20 mouse cellular contexts compared by ENCODE assay signal in genomic region chr11:57127066-57127465, GRCm38 (mm10).
DNase-seq lines count a peak whose midpoint lies in the region; ATAC-seq and TF ChIP-seq lines count a peak whose summit lies in the region.
"Had no signal": no experiment of that assay in that cellular context is flagged by ENCODE, and none has a peak within 500 bp of the region (broad histone marks: within the 10 kb centered on the region; RNA-seq: fewer than 3 reads in every experiment).

No protein-coding gene starts in this region.

- H3K4me1 ChIP-seq in kidney, adult 2 months (ENCODE audit: control insufficient read depth, insufficient read depth, low read length): peaks cover 8% of the 10 kb centered on the region; the same call in 1 of the 2 replicates
- no peaks in the 10 kb centered on the region for H3K4me1 ChIP-seq in liver, adult 2 months (ENCODE audit: control insufficient read depth, insufficient read depth, low read length)
- no peaks in the 10 kb centered on the region for H3K4me1 ChIP-seq in liver, embryonic 12.5 days
- H3K4me1 ChIP-seq in forebrain, embryonic 14.5 days (ENCODE audit: control insufficient read depth, insufficient read depth, low read length): no peaks in the 10 kb centered on the region
- H3K4me1 ChIP-seq: embryonic facial prominence, embryonic 13.5 days; forebrain, embryonic 12.5 days had no signal

- no peak for TF ChIP-seq CTCF in kidney, adult 2 months (conservative IDR thresholded peaks at IDR 0.05; ENCODE audit: insufficient read depth, insufficient read length, low read depth, low read length)
- no peak for TF ChIP-seq CTCF in liver, adult 2 months (IDR thresholded peaks at IDR 0.05; ENCODE audit: low read depth, low read length)

- no peak overlapping the region for H3K4me3 ChIP-seq in kidney, adult 2 months (ENCODE audit: insufficient read depth, low read depth, low read length)
- no peak overlapping the region for H3K4me3 ChIP-seq in liver, adult 2 months (ENCODE audit: insufficient read depth, low read depth, low read length)
- no peak overlapping the region for H3K4me3 ChIP-seq in liver, embryonic 12.5 days
- no peak overlapping the region for H3K4me3 ChIP-seq in forebrain, embryonic 14.5 days (ENCODE audit: low read depth, low read length)
- H3K4me3 ChIP-seq: embryonic facial prominence, embryonic 13.5 days; forebrain, embryonic 12.5 days; heart, embryonic 12.5 days had no signal

- ATAC-seq in liver, embryonic 12.5 days: no peak
- ATAC-seq in forebrain, embryonic 14.5 days: no peak
- ATAC-seq: CD4-positive, CD25-positive, alpha-beta regulatory T cell, adult 4 months; forebrain, postnatal 0 days had no signal

- H3K79me2 ChIP-seq in liver, adult 2 months (ENCODE audit: control insufficient read depth, insufficient read depth, low read length): no peaks in the 10 kb centered on the region

- no peak overlapping the region for H3K9ac ChIP-seq in liver, adult 2 months (ENCODE audit: low read depth, low read length)
- no peak overlapping the region for H3K9ac ChIP-seq in liver, embryonic 12.5 days
- H3K9ac ChIP-seq in forebrain, embryonic 14.5 days (ENCODE audit: low read length): no peak overlapping the region
- H3K9ac ChIP-seq: embryonic facial prominence, embryonic 13.5 days; forebrain, embryonic 12.5 days; forebrain, postnatal 0 days; heart, embryonic 12.5 days had no signal

- H3K4me2 ChIP-seq in liver, embryonic 12.5 days: no peak overlapping the region
- no peak overlapping the region for H3K4me2 ChIP-seq in forebrain, embryonic 14.5 days (ENCODE audit: low read length)
- H3K4me2 ChIP-seq: embryonic facial prominence, embryonic 13.5 days; forebrain, embryonic 12.5 days; heart, embryonic 12.5 days had no signal

- H3K27ac ChIP-seq in kidney, adult 2 months (ENCODE audit: insufficient read depth, low read depth, low read length): no peak overlapping the region
- no peak overlapping the region for H3K27ac ChIP-seq in liver, adult 2 months (replicated peaks; ENCODE audit: insufficient read depth, low read depth, low read length)
- no peak overlapping the region for H3K27ac ChIP-seq in liver, embryonic 12.5 days
- H3K27ac ChIP-seq in forebrain, embryonic 14.5 days (ENCODE audit: low read depth, low read length): no peak overlapping the region
- H3K27ac ChIP-seq: embryonic facial prominence, embryonic 13.5 days; forebrain, embryonic 12.5 days had no signal

- no peaks in the 10 kb centered on the region for H3K27me3 ChIP-seq in kidney, adult 2 months (replicated peaks; ENCODE audit: control insufficient read depth, insufficient read depth, low read length)
- no peaks in the 10 kb centered on the region for H3K27me3 ChIP-seq in liver, adult 2 months (ENCODE audit: control insufficient read depth, insufficient read depth, low read length)
- no peaks in the 10 kb centered on the region for H3K27me3 ChIP-seq in liver, embryonic 12.5 days (replicated peaks)
- H3K27me3 ChIP-seq in forebrain, embryonic 14.5 days (replicated peaks; ENCODE audit: control insufficient read depth, insufficient read depth, low read length): no peaks in the 10 kb centered on the region
- H3K27me3 ChIP-seq: embryonic facial prominence, embryonic 13.5 days; forebrain, embryonic 12.5 days; heart, embryonic 12.5 days had no signal

- H3K9me3 ChIP-seq in liver, embryonic 12.5 days (replicated peaks): no peaks in the 10 kb centered on the region
- no peaks in the 10 kb centered on the region for H3K9me3 ChIP-seq in forebrain, embryonic 14.5 days (replicated peaks; ENCODE audit: control insufficient read depth, low read length)
- H3K9me3 ChIP-seq: embryonic facial prominence, embryonic 13.5 days; forebrain, embryonic 12.5 days; heart, embryonic 12.5 days had no signal

- DNase-seq in adrenal gland, postnatal 10 days: peak; percentile 6
- DNase-seq in adrenal gland, postnatal 4 days (ENCODE audit: low spot score in 2 of 2): no peak
- peak; percentile 88 for DNase-seq in kidney, adult 2 months
- DNase-seq in kidney, postnatal 4 days: no peak
- peak; percentile 65 for DNase-seq in liver, adult 2 months (ENCODE audit: extremely low read depth, low read depth, low spot score)
- DNase-seq in forebrain, embryonic 14.5 days (ENCODE audit: low spot score): no peak
- no peak for DNase-seq in urinary bladder, postnatal 4 days (ENCODE audit: low spot score in 2 of 2)
- DNase-seq: adrenal gland, postnatal 14 days; B cell, adult 2 months; cerebellum, adult 18-20 months; cerebellum, adult 9-11 months; cerebellum, postnatal 36 days; forebrain, postnatal 0 days; gastrocnemius, postnatal 14 days had no signal

- no peaks in the 10 kb centered on the region for H3K36me3 ChIP-seq in kidney, adult 2 months (ENCODE audit: control insufficient read depth, insufficient read depth, low read length)
- no peaks in the 10 kb centered on the region for H3K36me3 ChIP-seq in liver, adult 2 months (ENCODE audit: control insufficient read depth, insufficient read depth, low read length)
- H3K36me3 ChIP-seq in liver, embryonic 12.5 days: no peaks in the 10 kb centered on the region
- H3K36me3 ChIP-seq in forebrain, embryonic 14.5 days (ENCODE audit: control insufficient read depth, insufficient read depth, low read length): no peaks in the 10 kb centered on the region
- H3K36me3 ChIP-seq: embryonic facial prominence, embryonic 13.5 days; forebrain, embryonic 12.5 days; G1E; heart, embryonic 12.5 days had no signal

- 42% methylated on average over 8 of the region's 8 CpGs for WGBS in kidney, adult 2 months
- WGBS in liver, adult 2 months: 34% methylated on average over 8 of the region's 8 CpGs
- WGBS in liver, embryonic 12.5 days (ENCODE audit: insufficient replicate concordance): 72% methylated on average over 8 of the region's 8 CpGs
- WGBS in forebrain, embryonic 14.5 days: 87% methylated on average over 8 of the region's 8 CpGs

- TF ChIP-seq POLR2A in kidney, adult 2 months (IDR thresholded peaks at IDR 0.05; ENCODE audit: low read depth, low read length): no peak
- TF ChIP-seq POLR2A in liver, adult 2 months (IDR thresholded peaks at IDR 0.05; ENCODE audit: extremely low read depth, insufficient read depth, low read length): no peak

Comparison
In these comparisons a context has a peak if more than half of its experiments do, and no peak if none do; other contexts are left out.
1. DNase-seq: peak in adrenal gland, postnatal 10 days (single experiment), kidney, adult 2 months (single experiment) and liver, adult 2 months (single experiment); none in adrenal gland, postnatal 4 days (0 of 2), kidney, postnatal 4 days (0 of 2), forebrain, embryonic 14.5 days (single experiment) and urinary bladder, postnatal 4 days (0 of 2).